Mouse (Mus musculus): Measurements from ENCODE around the gene Il1rl2. TPM values are rescaled to one million over a fixed set of nuclear protein-coding genes. Genes with fewer than 3 reads are reported as not detected.
A peak's percentile ranks its signal among the peaks of the same experiment; 100 is the strongest.

Il1rl2 gene
- polyA plus RNA-seq, 1 experiment from 2014 or later: 5.1 TPM

DNA sequence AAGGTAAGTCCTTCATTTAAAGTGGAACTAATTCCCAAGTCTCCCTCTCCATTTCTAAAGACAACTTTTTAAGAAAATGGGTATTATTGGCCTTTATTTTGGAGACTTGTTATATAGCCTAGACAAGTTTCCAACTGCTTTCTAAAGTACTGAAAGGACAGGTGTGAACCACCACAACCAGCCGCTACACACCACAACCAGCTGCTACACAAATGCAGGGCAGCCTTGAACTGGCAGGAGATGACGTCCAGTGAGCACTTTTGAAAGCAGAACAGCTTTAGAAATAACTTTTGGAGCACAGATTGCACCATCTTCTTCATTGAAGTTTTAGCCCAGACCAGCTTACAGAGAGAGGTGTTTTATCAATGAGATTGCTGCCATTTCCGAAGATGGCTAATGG, 3.2 kb downstream of the Il1rl2 start:
- WGBS: 88% methylated on average over 3 of the region's 3 CpGs

DNA sequence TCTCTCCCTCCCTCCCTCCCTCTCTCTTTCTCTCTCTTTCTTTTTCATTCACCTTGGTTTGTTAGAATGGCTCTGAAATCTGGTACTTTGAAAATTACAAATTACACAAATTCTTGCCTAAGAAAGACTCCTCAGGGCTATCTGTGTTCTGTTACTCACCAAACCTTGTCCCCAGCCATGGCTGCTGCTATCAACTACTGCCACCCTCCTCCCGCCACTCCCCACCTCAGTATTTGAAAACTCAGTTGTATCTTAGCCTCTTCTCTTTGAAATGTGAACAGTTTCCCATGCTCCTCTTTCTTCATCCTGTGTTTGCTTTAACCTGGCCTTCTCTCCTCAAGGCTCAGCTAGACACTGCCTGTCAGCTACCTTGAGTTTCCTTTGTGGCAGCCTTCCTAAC, 5.1 kb downstream of the Il1rl2 start:
- H3K27ac ChIP-seq: no peak overlapping the region
- H3K36me3 ChIP-seq: no peaks in the 10 kb centered on the region
- H3K4me1 ChIP-seq: peaks cover 17% of the 10 kb centered on the region
- 63% methylated on average over 1 of the region's 1 CpGs for WGBS
- no peaks in the 10 kb centered on the region for H3K9me3 ChIP-seq
- no peak for ATAC-seq (ENCODE audit: low FRiP score, low read depth)
- no peak overlapping the region for H3K9ac ChIP-seq
- no peak overlapping the region for H3K4me2 ChIP-seq (replicated peaks)
- peaks cover 23% of the 10 kb centered on the region for H3K27me3 ChIP-seq
- H3K4me3 ChIP-seq: no peak overlapping the region

More for the DNA sequence above, 3.2 kb downstream of the Il1rl2 start:
- peaks cover 28% of the 10 kb centered on the region for H3K27me3 ChIP-seq
- H3K9ac ChIP-seq: no peak overlapping the region
- H3K4me3 ChIP-seq: no peak overlapping the region
- H3K4me2 ChIP-seq (replicated peaks): no peak overlapping the region
- no peaks in the 10 kb centered on the region for H3K36me3 ChIP-seq
- no peaks in the 10 kb centered on the region for H3K9me3 ChIP-seq
- peaks cover 23% of the 10 kb centered on the region for H3K4me1 ChIP-seq
- no peak overlapping the region for H3K27ac ChIP-seq
- ATAC-seq (ENCODE audit: low FRiP score, low read depth): no peak

DNA sequence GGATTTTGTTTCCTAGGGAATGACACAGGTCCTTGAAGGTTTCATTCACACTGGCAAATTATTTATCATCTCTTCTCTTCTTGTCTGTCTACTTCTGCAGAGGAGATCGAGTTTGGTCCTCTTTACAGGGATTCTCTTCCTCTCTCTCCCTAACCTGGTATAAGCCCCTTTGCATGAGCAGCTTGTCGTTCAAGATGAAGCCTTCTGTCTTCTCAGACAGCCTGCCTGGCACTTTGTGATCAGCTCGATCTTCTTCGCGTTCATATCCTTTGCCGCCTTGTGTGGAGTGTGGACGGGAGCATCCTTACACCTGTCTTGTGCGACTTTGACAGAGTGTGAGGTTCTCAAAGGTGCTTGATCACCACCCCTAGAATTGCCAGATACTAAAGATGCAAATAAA, 5.8 kb downstream of the Il1rl2 start:
- no peaks in the 10 kb centered on the region for H3K9me3 ChIP-seq
- H3K36me3 ChIP-seq: no peaks in the 10 kb centered on the region
- WGBS: 88% methylated on average over 8 of the region's 8 CpGs
- H3K4me2 ChIP-seq (replicated peaks): no peak overlapping the region
- H3K27me3 ChIP-seq: peaks cover 20% of the 10 kb centered on the region
- no peak overlapping the region for H3K9ac ChIP-seq
- no peak for ATAC-seq (ENCODE audit: low FRiP score, low read depth)
- H3K27ac ChIP-seq: no peak overlapping the region
- peaks cover 11% of the 10 kb centered on the region for H3K4me1 ChIP-seq
- H3K4me3 ChIP-seq: no peak overlapping the region

DNA sequence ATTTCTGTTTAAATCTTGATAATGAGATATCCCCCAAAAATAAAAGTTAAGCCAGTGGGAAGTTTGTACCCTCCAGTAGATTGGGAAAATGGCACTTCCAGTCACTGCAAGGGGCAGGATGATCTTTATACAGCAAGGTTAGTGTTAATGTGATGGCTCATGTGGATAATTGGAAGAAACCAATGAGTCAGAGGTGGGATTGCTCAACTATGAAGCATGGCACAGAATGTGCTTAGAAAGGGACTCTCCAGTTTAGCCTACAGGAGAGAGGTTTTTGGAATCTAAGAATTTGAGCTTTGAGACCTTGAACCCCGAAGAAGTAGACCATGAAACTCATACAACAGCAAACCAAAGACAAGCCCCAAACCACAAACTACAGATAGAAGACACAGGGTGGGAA, 14.9 kb downstream of the Il1rl2 start:
- no peak for ATAC-seq (ENCODE audit: low FRiP score, low read depth)
- H3K4me3 ChIP-seq: no peak overlapping the region
- H3K4me1 ChIP-seq: no peaks in the 10 kb centered on the region
- no peak overlapping the region for H3K4me2 ChIP-seq (replicated peaks)
- H3K36me3 ChIP-seq: no peaks in the 10 kb centered on the region
- H3K9ac ChIP-seq: no peak overlapping the region
- no peak overlapping the region for H3K27ac ChIP-seq
- no peaks in the 10 kb centered on the region for H3K9me3 ChIP-seq
- no peaks in the 10 kb centered on the region for H3K27me3 ChIP-seq
- 96% methylated on average over 1 of the region's 1 CpGs for WGBS

DNA sequence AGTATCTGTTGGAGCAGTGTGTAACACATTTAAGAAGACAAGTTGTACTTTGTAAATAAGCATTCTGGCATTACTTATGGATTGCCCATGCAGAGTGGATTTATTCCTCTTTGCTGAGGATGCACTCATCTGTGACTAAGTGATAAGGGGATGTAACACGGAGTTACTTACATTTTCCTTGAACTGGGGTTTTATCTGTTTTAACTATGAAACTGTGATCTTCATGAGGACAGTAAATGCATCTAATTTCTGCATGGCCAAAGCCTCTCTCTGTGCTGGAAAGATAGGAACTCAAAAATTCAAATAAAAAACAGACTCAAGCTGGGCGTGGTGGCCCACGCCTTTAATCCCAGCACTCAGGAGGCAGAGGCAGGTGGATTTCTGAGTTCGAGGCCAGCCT, 15.7 kb downstream of the Il1rl2 start:
- H3K4me1 ChIP-seq: no peaks in the 10 kb centered on the region
- no peaks in the 10 kb centered on the region for H3K9me3 ChIP-seq
- H3K9ac ChIP-seq: no peak overlapping the region
- no peak for ATAC-seq (ENCODE audit: low FRiP score, low read depth)
- 86% methylated on average over 4 of the region's 4 CpGs for WGBS
- no peaks in the 10 kb centered on the region for H3K27me3 ChIP-seq
- H3K27ac ChIP-seq: no peak overlapping the region
- no peaks in the 10 kb centered on the region for H3K36me3 ChIP-seq
- no peak overlapping the region for H3K4me3 ChIP-seq
- H3K4me2 ChIP-seq (replicated peaks): no peak overlapping the region

DNA sequence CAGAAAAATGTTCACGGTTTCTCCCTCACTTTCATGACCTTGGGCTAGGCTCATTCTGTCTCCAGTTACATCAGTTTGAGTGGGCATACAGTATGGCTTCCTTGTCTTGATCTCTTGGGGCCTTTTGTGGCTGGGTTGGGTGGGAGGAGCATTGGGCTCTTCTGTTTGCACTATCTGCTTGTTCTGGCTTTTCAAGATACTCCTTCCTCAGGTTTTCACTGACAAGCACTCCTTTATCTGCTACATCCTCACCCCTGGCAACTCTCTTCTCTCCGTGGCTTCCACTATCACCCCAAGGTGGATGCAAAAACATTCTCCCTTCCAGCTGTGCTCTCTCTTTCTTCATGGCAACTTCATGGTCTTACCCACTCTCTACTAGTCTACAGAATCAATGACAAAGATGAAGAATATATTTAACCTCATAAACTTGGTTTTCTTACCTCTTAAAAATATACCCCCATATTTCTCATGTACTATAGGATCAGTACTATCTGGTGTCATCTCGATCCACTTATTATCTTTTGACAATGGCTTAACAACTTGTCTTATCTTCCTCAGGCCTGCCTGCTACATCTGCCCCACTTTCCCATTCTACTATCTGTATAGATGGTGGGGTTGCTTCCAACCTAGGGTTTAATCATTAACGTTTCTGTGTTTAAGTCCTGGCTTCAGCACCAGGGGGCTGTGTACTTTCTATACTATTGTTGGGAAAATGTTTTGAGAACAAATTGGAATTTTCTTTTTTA, 27.9 kb downstream of the Il1rl2 start:
- Histone ChIP-seq H3K36me3 (no peaks in the 10 kb centered on the region), H3K4me1 (peaks cover 16% of the 10 kb centered on the region), H3K4me2 (replicated peaks) (no peak overlapping the region), H3K4me3 (no peak overlapping the region), H3K27me3 (peaks cover 32% of the 10 kb centered on the region), H3K9me3 (no peaks in the 10 kb centered on the region), H3K9ac (no peak overlapping the region), H3K27ac (no peak overlapping the region)
- ATAC-seq (ENCODE audit: low FRiP score, low read depth): peak; percentile 32; the same call in 1 of the 2 replicates
- WGBS: 72% methylated on average over 4 of the region's 4 CpGs

DNA sequence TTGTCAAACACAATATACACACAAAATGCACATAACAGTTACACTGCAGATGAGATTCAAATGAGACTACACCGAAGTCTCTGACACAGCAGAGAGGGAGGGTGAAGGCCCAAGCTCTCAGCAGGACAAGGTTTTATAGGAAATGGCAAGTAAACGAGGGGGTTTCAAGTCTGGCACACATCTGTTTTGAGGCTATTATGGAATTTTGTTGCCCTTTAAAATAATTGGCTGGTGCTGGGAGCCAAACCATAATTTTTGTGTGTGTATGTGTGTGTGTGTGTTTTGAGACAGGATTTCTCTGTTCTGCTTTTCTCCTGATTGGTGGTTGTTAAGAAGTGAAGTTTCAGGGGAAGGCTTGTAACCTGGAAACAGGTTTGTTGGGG, 28.5 kb downstream of the Il1rl2 start:
- Histone ChIP-seq H3K9me3 (no peaks in the 10 kb centered on the region), H3K36me3 (no peaks in the 10 kb centered on the region), H3K27ac (no peak overlapping the region), H3K27me3 (peaks cover 33% of the 10 kb centered on the region), H3K9ac (no peak overlapping the region), H3K4me2 (replicated peaks) (no peak overlapping the region), H3K4me3 (no peak overlapping the region), H3K4me1 (peaks cover 19% of the 10 kb centered on the region)
- peak; percentile 72; the same call in 1 of the 2 replicates for ATAC-seq (ENCODE audit: low FRiP score, low read depth)
- WGBS: 10% methylated on average over 2 of the region's 2 CpGs

DNA sequence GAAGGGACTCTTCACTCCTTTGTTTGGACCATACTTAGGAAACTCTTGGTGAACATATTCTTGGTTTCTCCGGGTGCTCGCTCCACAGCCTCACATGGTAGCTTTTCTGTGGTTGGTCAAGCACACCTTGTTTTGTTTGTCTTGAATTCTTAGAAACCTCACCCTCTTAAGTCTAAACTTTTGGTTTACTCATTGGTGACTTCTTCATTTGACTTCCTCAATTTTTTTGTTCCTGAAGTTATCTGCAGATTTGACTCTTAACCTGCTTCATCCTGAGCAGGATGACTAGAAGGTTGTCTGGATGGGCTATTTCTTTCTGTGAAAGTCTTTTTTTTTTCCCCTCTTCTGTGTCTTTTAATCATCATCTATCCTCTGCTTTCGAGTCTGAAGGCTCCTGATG, 30.3 kb downstream of the Il1rl2 start:
- no peak for ATAC-seq (ENCODE audit: low FRiP score, low read depth)

DNA sequence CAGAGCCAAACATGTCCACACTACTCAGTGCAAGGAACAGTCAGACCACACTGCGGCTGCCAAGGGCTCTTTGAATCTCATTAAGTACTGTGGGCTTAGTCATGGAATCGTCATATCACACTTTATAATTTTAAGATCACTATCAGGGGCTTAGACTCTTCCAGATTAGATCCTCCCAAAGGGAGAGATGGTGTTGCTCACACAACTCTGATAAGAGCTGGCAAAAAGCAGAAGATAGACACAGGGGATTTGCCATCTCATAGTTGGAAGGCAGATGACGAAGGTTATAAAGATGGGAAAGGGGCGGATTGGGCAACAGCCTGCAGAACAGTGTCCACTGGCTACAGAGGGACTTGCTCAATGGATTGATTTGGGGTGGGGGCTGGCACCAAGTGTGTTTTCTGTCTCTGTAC, 31.0 kb downstream of the Il1rl2 start:
- H3K4me2 ChIP-seq (replicated peaks): no peak overlapping the region
- no peaks in the 10 kb centered on the region for H3K9me3 ChIP-seq
- peaks cover 39% of the 10 kb centered on the region for H3K27me3 ChIP-seq
- H3K27ac ChIP-seq: no peak overlapping the region
- peaks cover 26% of the 10 kb centered on the region for H3K4me1 ChIP-seq
- no peak overlapping the region for H3K9ac ChIP-seq
- 83% methylated on average over 4 of the region's 4 CpGs for WGBS
- no peaks in the 10 kb centered on the region for H3K36me3 ChIP-seq
- no peak overlapping the region for H3K4me3 ChIP-seq
- ATAC-seq (ENCODE audit: low FRiP score, low read depth): no peak

More for the DNA sequence above, 30.3 kb downstream of the Il1rl2 start:
- WGBS: 86% methylated on average over 3 of the region's 3 CpGs
- no peak overlapping the region for H3K4me3 ChIP-seq
- no peak overlapping the region for H3K9ac ChIP-seq
- no peaks in the 10 kb centered on the region for H3K36me3 ChIP-seq
- no peak overlapping the region for H3K27ac ChIP-seq
- no peak overlapping the region for H3K4me2 ChIP-seq (replicated peaks)
- no peaks in the 10 kb centered on the region for H3K9me3 ChIP-seq
- peaks cover 41% of the 10 kb centered on the region for H3K27me3 ChIP-seq
- H3K4me1 ChIP-seq: peaks cover 24% of the 10 kb centered on the region

DNA sequence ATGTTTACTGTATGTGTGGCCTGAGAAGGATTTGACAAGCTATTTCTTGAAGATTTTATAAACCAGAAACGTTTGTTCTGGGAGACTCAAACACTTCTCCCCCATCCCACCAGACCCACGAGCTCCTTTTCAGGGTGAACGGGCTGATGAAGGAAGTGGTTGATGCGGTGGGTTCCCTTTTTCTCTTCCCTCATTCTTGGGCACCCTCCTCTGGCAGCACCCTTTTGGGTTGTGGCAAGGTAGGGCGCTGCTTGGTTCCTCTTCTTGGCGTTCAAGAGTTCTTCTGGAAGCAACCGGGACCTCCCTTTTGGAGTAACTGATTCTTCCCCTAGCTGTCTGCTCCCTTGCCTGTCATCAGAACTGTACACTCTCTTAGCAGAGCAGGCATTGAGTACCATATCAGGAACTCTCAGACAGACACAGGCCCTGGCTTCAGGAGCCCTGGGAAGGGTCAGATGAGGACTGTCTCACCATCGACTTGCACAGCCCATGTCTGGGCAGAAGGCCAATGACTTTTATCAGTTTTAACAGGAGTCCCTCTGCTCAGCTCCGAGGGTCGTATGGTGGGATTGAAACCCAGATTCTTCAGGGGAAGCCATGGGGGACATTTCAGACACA, 31.6 kb downstream of the Il1rl2 start:
- no peak for ATAC-seq (ENCODE audit: low FRiP score, low read depth)
- Histone ChIP-seq H3K27me3 (peaks cover 36% of the 10 kb centered on the region), H3K9ac (no peak overlapping the region), H3K4me1 (peaks cover 26% of the 10 kb centered on the region), H3K9me3 (no peaks in the 10 kb centered on the region), H3K27ac (no peak overlapping the region), H3K36me3 (no peaks in the 10 kb centered on the region), H3K4me3 (no peak overlapping the region), H3K4me2 (replicated peaks) (no peak overlapping the region)
- 79% methylated on average over 10 of the region's 10 CpGs for WGBS

DNA sequence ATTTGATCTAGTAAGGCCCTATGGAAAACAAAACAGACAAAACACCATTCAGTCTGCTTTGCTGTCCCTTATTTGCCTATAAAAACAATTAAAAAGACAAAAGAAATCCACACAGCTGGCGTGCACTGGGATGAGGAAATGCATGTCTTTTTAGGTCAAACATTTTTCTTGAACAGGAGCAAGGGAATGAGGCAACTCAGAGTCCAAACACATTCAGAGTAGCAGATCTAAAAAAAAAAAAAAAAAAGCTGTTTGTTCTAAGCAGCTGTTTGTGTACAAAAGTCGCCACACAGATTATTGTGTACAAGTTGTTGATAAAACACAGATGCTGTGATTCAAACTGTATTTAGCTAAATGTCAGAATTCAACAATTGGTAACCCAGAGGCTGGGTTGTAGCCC, 33.5 kb downstream of the Il1rl2 start:
- no peak overlapping the region for H3K4me2 ChIP-seq (replicated peaks)
- no peaks in the 10 kb centered on the region for H3K36me3 ChIP-seq
- WGBS: 58% methylated on average over 2 of the region's 2 CpGs
- no peaks in the 10 kb centered on the region for H3K9me3 ChIP-seq
- H3K27me3 ChIP-seq: peaks cover 36% of the 10 kb centered on the region
- H3K27ac ChIP-seq: no peak overlapping the region
- no peak overlapping the region for H3K4me3 ChIP-seq
- no peak for ATAC-seq (ENCODE audit: low FRiP score, low read depth)
- H3K9ac ChIP-seq: no peak overlapping the region
- peaks cover 18% of the 10 kb centered on the region for H3K4me1 ChIP-seq

DNA sequence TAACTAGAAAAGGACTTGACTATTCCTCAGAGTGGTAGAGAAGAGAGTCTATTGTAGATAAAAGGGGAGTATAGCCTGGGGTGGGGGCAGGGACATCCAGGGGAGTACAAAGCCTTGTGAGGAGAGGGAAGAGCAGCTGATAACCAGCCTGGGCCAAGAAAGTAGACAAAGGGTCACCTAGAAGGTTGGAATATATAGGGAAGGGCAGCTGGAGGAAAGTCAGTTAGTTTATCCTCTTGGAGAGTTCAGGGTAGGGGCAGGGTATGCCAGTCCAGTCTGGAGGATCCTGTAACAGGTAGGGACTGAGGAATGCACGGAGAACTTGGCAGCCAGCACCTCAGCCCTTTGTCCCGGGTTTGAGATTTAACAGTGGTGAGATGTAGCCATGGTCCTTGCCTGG, 33.9 kb downstream of the Il1rl2 start:
- H3K27ac ChIP-seq: no peak overlapping the region
- 65% methylated on average over 2 of the region's 2 CpGs for whole genome bisulfite sequencing
- H3K36me3 ChIP-seq: no peaks in the 10 kb centered on the region
- H3K4me1 ChIP-seq: peaks cover 13% of the 10 kb centered on the region
- H3K27me3 ChIP-seq: peaks cover 36% of the 10 kb centered on the region
- no peak overlapping the region for H3K4me3 ChIP-seq
- ATAC-seq (ENCODE audit: low FRiP score, low read depth): no peak
- H3K9ac ChIP-seq: no peak overlapping the region
- H3K4me2 ChIP-seq (replicated peaks): no peak overlapping the region
- no peaks in the 10 kb centered on the region for H3K9me3 ChIP-seq

DNA sequence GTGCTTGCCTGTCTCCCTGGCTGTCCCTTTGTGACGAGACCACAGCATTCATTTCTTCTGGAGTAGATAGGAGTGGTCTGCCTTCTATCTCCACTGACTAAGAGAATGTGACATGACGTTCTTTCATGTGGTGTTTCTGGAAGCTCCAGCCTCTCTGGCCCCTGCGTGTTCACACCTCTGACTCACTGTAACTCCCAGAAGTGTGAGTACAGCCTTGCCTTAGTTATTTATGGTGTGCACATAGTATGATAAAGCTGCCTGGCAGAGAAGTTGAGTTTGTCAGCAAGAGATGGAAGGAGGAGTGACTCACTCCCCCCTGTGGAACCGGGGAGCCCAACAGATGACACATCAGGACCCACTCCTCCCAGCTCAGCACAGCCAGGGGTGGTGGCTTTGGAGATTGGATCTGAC, 34.4 kb downstream of the Il1rl2 start:
- no peak for ATAC-seq (ENCODE audit: low FRiP score, low read depth)
- no peak overlapping the region for H3K4me2 ChIP-seq (replicated peaks)
- no peak overlapping the region for H3K9ac ChIP-seq
- H3K27ac ChIP-seq: no peak overlapping the region
- no peaks in the 10 kb centered on the region for H3K36me3 ChIP-seq
- H3K4me3 ChIP-seq: no peak overlapping the region
- H3K9me3 ChIP-seq: no peaks in the 10 kb centered on the region
- peaks cover 10% of the 10 kb centered on the region; the same call in 1 of the 2 replicates for H3K4me1 ChIP-seq
- 70% methylated on average over 4 of the region's 4 CpGs for WGBS
- peaks cover 36% of the 10 kb centered on the region for H3K27me3 ChIP-seq
